28 mouse cellular contexts compared by ENCODE assay signal in the genomic region with DNA sequence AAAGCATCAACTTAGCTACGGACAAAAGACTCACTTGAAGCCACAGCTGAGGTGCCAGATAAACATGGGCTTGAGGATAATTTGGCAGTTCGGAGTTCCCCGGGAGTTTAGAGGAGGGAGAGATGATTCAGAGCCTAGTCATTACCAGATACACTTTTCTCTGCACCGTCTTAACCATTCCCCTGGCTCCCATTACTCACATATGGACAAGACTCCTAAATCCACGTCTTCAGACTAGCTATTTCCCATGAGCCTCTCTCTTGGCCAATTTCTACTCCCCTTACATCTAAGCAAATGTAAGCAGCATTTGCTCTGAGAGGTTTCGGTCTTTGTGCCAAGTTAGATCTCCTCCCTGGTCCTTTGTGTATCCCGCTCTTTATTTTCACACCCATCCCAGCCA.
DNase-seq lines count a peak whose midpoint lies in the region; ATAC-seq lines count a peak whose summit lies in the region.
"Had no signal": no experiment of that assay in that cellular context is flagged by ENCODE, and none has a peak within 500 bp of the region (broad histone marks: within the 10 kb centered on the region; RNA-seq: fewer than 3 reads in every experiment).

No protein-coding gene starts in this region.

- no peak overlapping the region for H3K9ac ChIP-seq in embryonic facial prominence, embryonic 14.5 days (ENCODE audit: low read depth, low read length)
- H3K9ac ChIP-seq in intestine, embryonic 15.5 days: no peak overlapping the region
- H3K9ac ChIP-seq: embryonic facial prominence, embryonic 13.5 days; forebrain, embryonic 13.5 days; hindbrain, embryonic 13.5 days had no signal

- peak; percentile 56 for DNase-seq in embryonic facial prominence, embryonic 14.5 days (ENCODE audit: low spot score)
- DNase-seq in embryonic facial prominence, embryonic 10.5 days (ENCODE audit: low spot score): no peak
- DNase-seq in 3T3-L1 (ENCODE audit: low read depth, low spot score) (peak; percentile 6), liver (no peak)
- DNase-seq in brain, adult 2 months (ENCODE audit: low read depth, low spot score): peak; percentile 47
- DNase-seq: adrenal gland, adult 8-10 months; adrenal gland, postnatal 25 days; B cell, adult 2 months; cerebellum, adult 11 months; cerebellum, adult 2 months; cerebellum, adult 9-11 months; cerebellum, postnatal 25 days; gastrocnemius, postnatal 10 days; gastrocnemius, postnatal 36 days; heart, postnatal 36 days had no signal

- no peaks in the 10 kb centered on the region for H3K27me3 ChIP-seq in embryonic facial prominence, embryonic 14.5 days (replicated peaks; ENCODE audit: control insufficient read depth, insufficient read depth, low read length)
- no peaks in the 10 kb centered on the region for H3K27me3 ChIP-seq in embryonic facial prominence, embryonic 10.5 days (replicated peaks; ENCODE audit: low read depth, poor library complexity, severe bottlenecking)
- no peaks in the 10 kb centered on the region for H3K27me3 ChIP-seq in intestine, embryonic 15.5 days (replicated peaks)
- H3K27me3 ChIP-seq: CH12.LX; embryonic facial prominence, embryonic 13.5 days had no signal

- H3K4me3 ChIP-seq in embryonic facial prominence, embryonic 14.5 days (ENCODE audit: low read depth, low read length): no peak overlapping the region
- no peak overlapping the region for H3K4me3 ChIP-seq in embryonic facial prominence, embryonic 10.5 days
- H3K4me3 ChIP-seq in intestine, embryonic 15.5 days (replicated peaks): no peak overlapping the region
- H3K4me3 ChIP-seq: embryonic facial prominence, embryonic 13.5 days; forebrain, embryonic 10.5 days; forebrain, embryonic 13.5 days; hindbrain, embryonic 10.5 days; hindbrain, embryonic 13.5 days had no signal

- 61% methylated on average over 7 of the region's 7 CpGs for WGBS in embryonic facial prominence, embryonic 14.5 days
- 77% methylated on average over 7 of the region's 7 CpGs for WGBS in embryonic facial prominence, embryonic 10.5 days
- WGBS in intestine, embryonic 15.5 days: 72% methylated on average over 7 of the region's 7 CpGs

- no peak overlapping the region for H3K27ac ChIP-seq in embryonic facial prominence, embryonic 14.5 days (replicated peaks; ENCODE audit: low read depth, low read length)
- no peak overlapping the region for H3K27ac ChIP-seq in embryonic facial prominence, embryonic 10.5 days (replicated peaks)
- no peak overlapping the region for H3K27ac ChIP-seq in intestine, embryonic 15.5 days
- H3K27ac ChIP-seq: embryonic facial prominence, embryonic 13.5 days; forebrain, embryonic 10.5 days; forebrain, embryonic 13.5 days had no signal

- no peaks in the 10 kb centered on the region for H3K36me3 ChIP-seq in embryonic facial prominence, embryonic 14.5 days (ENCODE audit: control insufficient read depth, insufficient read depth, low read length)
- no peaks in the 10 kb centered on the region for H3K36me3 ChIP-seq in embryonic facial prominence, embryonic 10.5 days (replicated peaks)
- no peaks in the 10 kb centered on the region for H3K36me3 ChIP-seq in intestine, embryonic 15.5 days
- H3K36me3 ChIP-seq: embryonic facial prominence, embryonic 13.5 days; forebrain, embryonic 10.5 days; G1E; hindbrain, embryonic 10.5 days; hindbrain, embryonic 13.5 days had no signal

- no peaks in the 10 kb centered on the region for H3K4me1 ChIP-seq in embryonic facial prominence, embryonic 14.5 days (ENCODE audit: control insufficient read depth, insufficient read depth, low read length)
- peaks cover 32% of the 10 kb centered on the region for H3K4me1 ChIP-seq in embryonic facial prominence, embryonic 10.5 days
- H3K4me1 ChIP-seq in intestine, embryonic 15.5 days (replicated peaks): no peaks in the 10 kb centered on the region
- H3K4me1 ChIP-seq: embryonic facial prominence, embryonic 13.5 days had no signal

- ATAC-seq in embryonic facial prominence, embryonic 14.5 days (ENCODE audit: low read depth): peak; percentile 48; the same call in 1 of the 2 replicates
- no peak for ATAC-seq in intestine, embryonic 15.5 days
- ATAC-seq: activated CD4-positive, CD25-positive, alpha-beta regulatory T cell, adult 4 months; forebrain, embryonic 13.5 days; forebrain, embryonic 16.5 days; hindbrain, embryonic 16.5 days; intestine, embryonic 16.5 days had no signal

- no peaks in the 10 kb centered on the region for H3K9me3 ChIP-seq in embryonic facial prominence, embryonic 14.5 days (ENCODE audit: control insufficient read depth, low read length)
- H3K9me3 ChIP-seq in embryonic facial prominence, embryonic 10.5 days: no peaks in the 10 kb centered on the region
- H3K9me3 ChIP-seq in intestine, embryonic 15.5 days: no peaks in the 10 kb centered on the region
- H3K9me3 ChIP-seq: embryonic facial prominence, embryonic 13.5 days; forebrain, embryonic 10.5 days; forebrain, embryonic 13.5 days; hindbrain, embryonic 10.5 days; hindbrain, embryonic 13.5 days had no signal

- H3K4me2 ChIP-seq in embryonic facial prominence, embryonic 14.5 days (ENCODE audit: low read depth, low read length): no peak overlapping the region
- H3K4me2 ChIP-seq in intestine, embryonic 15.5 days (replicated peaks): no peak overlapping the region
- H3K4me2 ChIP-seq: embryonic facial prominence, embryonic 13.5 days; forebrain, embryonic 13.5 days; heart, embryonic 11.5 days; hindbrain, embryonic 13.5 days had no signal

Comparison
In these comparisons a context has a peak if more than half of its experiments do, and no peak if none do; other contexts are left out.
1. DNase-seq: peak in embryonic facial prominence, embryonic 14.5 days (single experiment), 3T3-L1 (single experiment) and brain, adult 2 months (single experiment); none in embryonic facial prominence, embryonic 10.5 days (single experiment) and liver (single experiment).